Mouse (Mus musculus): ENCODE data around the gene Gpm6a. TPM values are rescaled to one million over a fixed set of nuclear protein-coding genes. Genes with fewer than 3 reads are reported as not detected.
"Not testable (repeated sequence)": the region's sequence is repeated elsewhere in the genome, so short reads cannot be mapped to it uniquely, and the experiment has no call there.

Gpm6a gene
- polyA plus RNA-seq, 1 experiment, result 2.5 TPM

DNA sequence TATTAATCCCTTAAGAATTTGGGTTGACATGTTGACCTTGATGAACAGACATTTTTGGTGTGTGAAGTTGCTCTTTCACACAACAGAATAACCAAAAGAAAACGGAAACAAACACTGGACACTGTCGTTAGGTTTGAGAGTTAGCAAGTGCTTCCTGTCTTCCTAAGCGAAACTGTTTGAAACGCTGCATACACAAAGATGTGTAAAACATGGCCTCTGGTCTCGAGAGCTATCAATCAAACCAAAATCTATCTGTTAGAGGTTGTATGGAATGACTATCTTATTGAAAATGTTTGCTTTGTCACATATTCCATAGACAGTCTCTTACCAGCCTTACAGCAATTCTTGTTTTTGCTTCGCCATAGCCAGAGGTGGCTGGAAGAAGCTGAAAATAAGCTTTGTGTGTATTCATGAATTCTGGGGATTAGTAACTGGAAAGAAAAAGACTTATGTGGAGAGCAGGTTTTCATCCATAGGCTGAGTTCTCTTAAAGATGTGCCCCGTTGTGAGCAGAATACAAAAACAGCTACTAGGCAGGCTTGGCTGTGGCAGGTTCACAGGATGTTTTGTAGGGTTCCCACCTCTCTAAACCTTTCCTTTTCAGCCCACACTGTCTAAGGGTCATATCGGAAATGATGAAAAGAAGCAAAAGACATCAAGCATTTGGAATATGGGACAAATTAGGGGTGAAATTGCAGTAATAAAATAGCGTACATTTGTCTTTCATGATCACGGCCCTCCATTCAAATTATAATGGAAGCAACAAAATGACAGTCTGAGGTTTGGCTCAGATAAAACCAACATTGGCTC lies 71.4 kb downstream of the Gpm6a start:
- Histone ChIP-seq H3K27ac (ENCODE audit: control insufficient read depth, insufficient read depth, low read depth, low read length, poor library complexity) (no peak overlapping the region), H3K4me1 (ENCODE audit: control insufficient read depth, insufficient read depth, low read length) (no peaks in the 10 kb centered on the region), H3K4me3 (replicated peaks; ENCODE audit: control insufficient read depth, low read depth, low read length) (no peak overlapping the region)
- TF ChIP-seq CTCF (IDR thresholded peaks at IDR 0.05; ENCODE audit: control insufficient read depth, insufficient read depth, low read length) (no peak), POLR2A (IDR thresholded peaks at IDR 0.05; ENCODE audit: borderline replicate concordance, control insufficient read depth, low read depth, low read length) (no peak)
- 65% methylated on average over 10 of the region's 10 CpGs for WGBS

DNA sequence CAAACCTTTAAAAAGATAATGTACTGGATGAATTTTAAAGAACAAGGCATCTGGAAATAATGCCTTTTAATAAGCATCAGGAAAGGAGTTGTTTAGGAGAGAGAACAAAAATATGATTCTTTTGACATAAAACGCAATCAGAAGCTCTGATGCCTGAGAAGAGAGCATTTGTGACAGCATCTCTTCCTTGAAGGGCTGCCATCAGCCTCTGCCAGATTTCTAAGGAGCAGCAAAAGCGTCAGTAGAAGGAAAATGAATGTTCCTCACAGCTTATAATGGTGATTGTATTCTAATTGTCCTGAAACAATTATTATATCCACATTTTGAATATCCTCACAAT lies 72.0 kb downstream of the Gpm6a start:
- H3K4me3 ChIP-seq (replicated peaks; ENCODE audit: control insufficient read depth, low read depth, low read length), result no peak overlapping the region
- WGBS, result 66% methylated on average over 2 of the region's 2 CpGs
- TF ChIP-seq POLR2A (IDR thresholded peaks at IDR 0.05; ENCODE audit: borderline replicate concordance, control insufficient read depth, low read depth, low read length) (no peak), CTCF (IDR thresholded peaks at IDR 0.05; ENCODE audit: control insufficient read depth, insufficient read depth, low read length) (no peak)
- no peaks in the 10 kb centered on the region for H3K4me1 ChIP-seq (ENCODE audit: control insufficient read depth, insufficient read depth, low read length)
- no peak overlapping the region for H3K27ac ChIP-seq (ENCODE audit: control insufficient read depth, insufficient read depth, low read depth, low read length, poor library complexity)

DNA sequence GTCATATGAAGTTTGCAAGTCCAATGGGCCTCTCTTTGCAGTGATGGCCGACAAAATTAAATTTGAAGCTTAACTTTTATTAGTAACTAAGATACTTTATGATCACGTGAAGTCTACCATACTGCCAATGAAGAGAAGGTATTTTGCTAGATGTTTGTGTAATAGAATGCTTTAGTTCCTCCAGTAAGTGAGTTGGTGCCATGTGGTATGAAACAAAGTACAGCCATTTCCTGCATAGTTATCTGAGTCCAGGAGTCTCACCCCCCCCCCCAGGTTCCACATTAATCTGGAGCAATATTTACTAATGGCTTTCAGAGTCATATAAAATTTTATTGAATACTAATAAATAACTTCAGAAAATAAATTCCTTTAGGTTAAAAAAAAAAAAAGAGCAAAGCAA lies 73.7 kb downstream of the Gpm6a start:
- H3K4me3 ChIP-seq (replicated peaks; ENCODE audit: control insufficient read depth, low read depth, low read length), result no peak overlapping the region
- no peak overlapping the region for H3K27ac ChIP-seq (ENCODE audit: control insufficient read depth, insufficient read depth, low read depth, low read length, poor library complexity)
- 75% methylated on average over 2 of the region's 2 CpGs for WGBS
- H3K4me1 ChIP-seq (ENCODE audit: control insufficient read depth, insufficient read depth, low read length), result no peaks in the 10 kb centered on the region
- TF ChIP-seq POLR2A (IDR thresholded peaks at IDR 0.05; ENCODE audit: borderline replicate concordance, control insufficient read depth, low read depth, low read length) (no peak), CTCF (IDR thresholded peaks at IDR 0.05; ENCODE audit: control insufficient read depth, insufficient read depth, low read length) (no peak)

DNA sequence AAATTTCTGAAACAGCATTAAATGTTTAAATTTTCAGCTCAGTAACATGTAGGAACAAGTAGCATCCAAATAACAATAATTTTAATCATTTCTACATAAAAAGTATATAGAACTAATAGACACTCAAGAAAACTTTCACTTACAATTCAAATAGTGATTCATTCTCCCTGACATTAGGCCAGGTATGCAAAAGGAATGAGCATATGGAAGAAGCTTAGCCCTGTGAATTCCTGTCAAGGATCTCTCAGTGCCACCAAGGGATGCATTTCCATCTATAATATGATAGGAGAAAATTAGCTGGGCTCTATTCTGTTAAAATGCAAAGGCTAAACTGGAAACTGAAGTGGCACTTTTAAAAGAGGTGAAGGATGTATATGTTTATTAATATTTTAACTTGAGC lies 76.5 kb downstream of the Gpm6a start:
- no peaks in the 10 kb centered on the region for H3K4me1 ChIP-seq (ENCODE audit: control insufficient read depth, insufficient read depth, low read length)
- H3K4me3 ChIP-seq (replicated peaks; ENCODE audit: control insufficient read depth, low read depth, low read length), result no peak overlapping the region
- no peak overlapping the region for H3K27ac ChIP-seq (ENCODE audit: control insufficient read depth, insufficient read depth, low read depth, low read length, poor library complexity)
- no peak for TF ChIP-seq POLR2A (IDR thresholded peaks at IDR 0.05; ENCODE audit: borderline replicate concordance, control insufficient read depth, low read depth, low read length)
- no peak for TF ChIP-seq CTCF (IDR thresholded peaks at IDR 0.05; ENCODE audit: control insufficient read depth, insufficient read depth, low read length)

DNA sequence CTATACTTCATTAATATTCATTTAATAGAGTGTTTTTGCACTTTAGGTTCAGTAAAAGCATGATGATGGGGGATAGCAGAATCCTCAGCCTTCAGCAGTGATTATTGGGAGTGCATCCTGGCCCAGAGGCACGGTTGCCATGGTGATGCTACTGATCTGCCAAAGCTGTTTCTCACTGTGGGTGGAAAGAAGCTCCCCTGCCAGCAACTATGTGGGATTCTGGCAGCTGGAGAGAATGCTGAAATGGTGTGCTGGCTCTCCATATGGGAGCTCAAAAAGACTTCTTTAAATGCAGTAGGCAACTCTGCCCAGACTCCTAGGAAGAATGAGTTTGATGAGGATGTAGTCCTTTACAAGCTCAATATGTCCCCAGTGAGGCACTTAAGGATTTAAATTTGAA lies 79.7 kb downstream of the Gpm6a start:
- Histone ChIP-seq H3K27ac (ENCODE audit: control insufficient read depth, insufficient read depth, low read depth, low read length, poor library complexity) (no peak overlapping the region), H3K4me1 (ENCODE audit: control insufficient read depth, insufficient read depth, low read length) (no peaks in the 10 kb centered on the region), H3K4me3 (replicated peaks; ENCODE audit: control insufficient read depth, low read depth, low read length) (no peak overlapping the region)
- TF ChIP-seq CTCF (IDR thresholded peaks at IDR 0.05; ENCODE audit: control insufficient read depth, insufficient read depth, low read length), result no peak
- TF ChIP-seq POLR2A (IDR thresholded peaks at IDR 0.05; ENCODE audit: borderline replicate concordance, control insufficient read depth, low read depth, low read length), result no peak
- 15% methylated on average over 1 of the region's 1 CpGs for WGBS

DNA sequence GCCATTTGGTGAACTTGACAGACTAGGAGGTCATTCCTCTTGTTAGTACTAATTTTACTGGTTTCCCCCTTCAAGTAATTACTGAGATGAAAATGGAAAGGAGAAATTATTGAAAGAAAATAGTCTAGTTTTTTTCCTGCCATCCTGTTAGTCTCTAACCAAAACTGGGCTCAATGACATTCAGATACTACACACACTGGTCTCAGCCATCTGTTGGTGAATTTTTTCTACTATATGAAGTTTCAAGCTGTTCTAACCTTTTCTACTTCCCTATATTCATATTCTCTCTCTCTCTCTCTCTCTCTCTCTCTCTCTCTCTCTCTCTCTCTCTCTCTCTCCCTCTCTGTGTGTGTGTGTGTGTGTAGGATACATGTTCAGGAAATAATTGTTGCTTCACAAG lies 80.8 kb downstream of the Gpm6a start:
- Histone ChIP-seq H3K27ac (ENCODE audit: control insufficient read depth, insufficient read depth, low read depth, low read length, poor library complexity) (no peak overlapping the region), H3K4me1 (ENCODE audit: control insufficient read depth, insufficient read depth, low read length) (no peaks in the 10 kb centered on the region), H3K4me3 (replicated peaks; ENCODE audit: control insufficient read depth, low read depth, low read length) (no peak overlapping the region)
- TF ChIP-seq POLR2A (IDR thresholded peaks at IDR 0.05; ENCODE audit: borderline replicate concordance, control insufficient read depth, low read depth, low read length), result no peak
- no peak for TF ChIP-seq CTCF (IDR thresholded peaks at IDR 0.05; ENCODE audit: control insufficient read depth, insufficient read depth, low read length)

DNA sequence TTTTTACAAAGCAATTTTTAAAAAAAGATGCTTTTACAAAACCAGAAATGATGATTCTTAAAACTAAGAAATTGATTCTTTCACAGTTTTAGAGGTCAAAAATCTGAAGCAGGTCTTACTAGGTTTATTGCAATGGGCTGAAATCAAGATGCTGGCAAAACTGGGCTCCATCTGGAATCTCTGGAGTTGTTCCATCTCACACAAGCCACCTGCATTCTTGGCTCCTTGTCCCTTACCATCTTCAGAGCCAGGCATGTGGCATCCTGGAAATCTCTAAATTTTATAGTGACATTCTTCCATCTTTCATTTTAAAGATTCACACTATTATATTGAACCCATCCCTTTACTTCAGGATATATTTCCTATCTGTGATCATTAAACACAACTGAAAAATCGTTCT lies 88.3 kb downstream of the Gpm6a start:
- Histone ChIP-seq H3K4me3 (replicated peaks; ENCODE audit: control insufficient read depth, low read depth, low read length) (no peak overlapping the region), H3K27ac (ENCODE audit: control insufficient read depth, insufficient read depth, low read depth, low read length, poor library complexity) (no peak overlapping the region), H3K4me1 (ENCODE audit: control insufficient read depth, insufficient read depth, low read length) (no peaks in the 10 kb centered on the region)
- TF ChIP-seq CTCF (IDR thresholded peaks at IDR 0.05; ENCODE audit: control insufficient read depth, insufficient read depth, low read length) (no peak), POLR2A (IDR thresholded peaks at IDR 0.05; ENCODE audit: borderline replicate concordance, control insufficient read depth, low read depth, low read length) (no peak)
- 35% methylated on average over 1 of the region's 1 CpGs for WGBS

DNA sequence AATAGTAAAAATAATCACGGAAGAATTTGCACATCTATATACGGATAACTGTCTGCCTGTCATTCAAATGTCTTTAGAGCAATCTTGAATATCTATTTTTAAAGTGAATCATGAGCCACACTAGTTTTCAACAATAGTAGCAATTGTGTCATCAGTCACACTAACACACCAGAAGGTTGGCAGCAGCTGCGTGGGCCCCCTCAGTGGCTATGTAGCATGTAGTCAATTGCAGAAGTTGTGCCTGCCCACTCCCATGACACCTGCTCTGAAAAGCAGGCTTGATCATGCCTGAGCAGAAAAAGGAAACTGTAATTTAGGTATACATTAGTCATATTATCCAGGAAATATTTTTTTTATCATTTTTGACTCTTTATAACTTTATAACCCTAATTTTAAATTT lies 93.8 kb downstream of the Gpm6a start:
- TF ChIP-seq POLR2A (IDR thresholded peaks at IDR 0.05; ENCODE audit: borderline replicate concordance, control insufficient read depth, low read depth, low read length), result no peak
- no peak for TF ChIP-seq CTCF (IDR thresholded peaks at IDR 0.05; ENCODE audit: control insufficient read depth, insufficient read depth, low read length)
- H3K27ac ChIP-seq (ENCODE audit: control insufficient read depth, insufficient read depth, low read depth, low read length, poor library complexity), result no peak overlapping the region
- 73% methylated on average over 3 of the region's 3 CpGs for WGBS
- no peak overlapping the region for H3K4me3 ChIP-seq (replicated peaks; ENCODE audit: control insufficient read depth, low read depth, low read length)
- H3K4me1 ChIP-seq (ENCODE audit: control insufficient read depth, insufficient read depth, low read length), result no peaks in the 10 kb centered on the region

DNA sequence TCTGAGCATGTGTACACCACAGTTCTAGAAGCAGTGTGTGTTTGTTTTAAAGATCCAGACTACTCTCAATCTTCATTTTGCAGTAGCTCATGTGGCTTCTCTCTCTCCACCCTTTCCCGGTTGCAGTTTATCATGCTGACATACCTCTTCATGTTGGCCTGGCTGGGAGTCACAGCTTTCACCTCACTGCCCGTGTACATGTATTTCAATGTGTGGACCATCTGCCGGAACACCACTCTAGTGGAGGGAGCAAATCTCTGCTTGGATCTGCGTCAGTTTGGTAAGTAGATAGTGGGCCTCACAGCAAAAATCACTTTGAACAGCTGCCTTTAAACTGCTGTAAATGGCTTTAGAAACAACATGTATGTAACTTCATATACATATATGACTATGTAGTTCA lies 95.3 kb downstream of the Gpm6a start:
- TF ChIP-seq CTCF (IDR thresholded peaks at IDR 0.05; ENCODE audit: control insufficient read depth, insufficient read depth, low read length) (no peak), POLR2A (IDR thresholded peaks at IDR 0.05; ENCODE audit: borderline replicate concordance, control insufficient read depth, low read depth, low read length) (no peak)
- 75% methylated on average over 4 of the region's 4 CpGs for WGBS
- Histone ChIP-seq H3K4me1 (ENCODE audit: control insufficient read depth, insufficient read depth, low read length) (no peaks in the 10 kb centered on the region), H3K4me3 (replicated peaks; ENCODE audit: control insufficient read depth, low read depth, low read length) (no peak overlapping the region), H3K27ac (ENCODE audit: control insufficient read depth, insufficient read depth, low read depth, low read length, poor library complexity) (no peak overlapping the region)

DNA sequence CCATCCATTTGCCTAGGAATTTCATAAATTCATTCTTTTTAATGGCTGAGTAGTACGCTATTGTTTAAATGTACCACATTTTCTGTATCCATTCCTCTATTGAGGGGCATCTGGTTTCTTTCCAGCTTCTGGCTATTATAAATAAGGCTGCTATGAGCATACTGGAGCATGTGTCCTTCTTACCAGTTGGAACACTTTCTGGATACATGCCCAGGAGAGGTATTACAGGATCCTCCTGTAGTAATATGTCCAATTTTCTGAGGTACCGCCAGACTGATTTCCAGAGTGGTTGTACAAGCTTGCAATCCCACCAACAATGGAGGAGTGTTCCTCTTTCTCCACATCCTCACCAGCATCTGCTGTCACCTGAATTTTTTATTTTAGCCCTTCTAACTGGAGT lies 114.2 kb downstream of the Gpm6a start:
- H3K4me3 ChIP-seq (replicated peaks; ENCODE audit: control insufficient read depth, low read depth, low read length); H3K4me1 ChIP-seq (ENCODE audit: control insufficient read depth, insufficient read depth, low read length); H3K27ac ChIP-seq (ENCODE audit: control insufficient read depth, insufficient read depth, low read depth, low read length, poor library complexity): not testable (repeated sequence)
- 86% methylated on average over 2 of the region's 2 CpGs for WGBS
